Mouse (Mus musculus): ENCODE data around the gene Stx8. TPM values are rescaled to one million over a fixed set of nuclear protein-coding genes. Genes with fewer than 3 reads are reported as not detected.

Gene Stx8
- polyA plus RNA-seq, 2 experiments from 2014 or later, result 58.8 to 83.5 TPM

DNA sequence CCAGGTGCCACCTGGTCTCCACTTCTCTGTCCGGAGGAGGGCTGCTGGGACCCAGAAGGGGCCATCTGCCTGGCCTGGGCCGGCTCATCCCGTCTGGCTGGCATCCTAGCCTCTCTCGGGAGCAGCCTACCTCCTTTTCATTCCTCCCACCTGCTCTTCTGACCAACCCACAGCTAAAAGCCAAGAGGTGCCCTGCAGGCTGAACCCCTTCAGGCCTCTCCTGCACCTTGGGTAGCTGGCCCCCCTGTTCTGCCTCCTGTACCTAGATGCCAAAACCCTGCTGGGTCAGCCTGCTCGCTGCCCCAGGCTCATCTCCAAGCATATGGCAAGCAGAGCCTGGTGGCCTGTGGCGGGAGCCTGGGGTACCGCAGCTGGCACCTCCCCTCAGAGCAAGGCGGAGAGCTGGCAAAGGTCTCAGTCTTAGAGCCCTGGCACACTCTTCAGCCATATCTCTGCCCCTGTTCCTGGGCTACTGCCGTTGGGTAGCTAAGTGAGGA is 267.5 kb downstream of the Stx8 start:
- ATAC-seq, result no peak

DNA sequence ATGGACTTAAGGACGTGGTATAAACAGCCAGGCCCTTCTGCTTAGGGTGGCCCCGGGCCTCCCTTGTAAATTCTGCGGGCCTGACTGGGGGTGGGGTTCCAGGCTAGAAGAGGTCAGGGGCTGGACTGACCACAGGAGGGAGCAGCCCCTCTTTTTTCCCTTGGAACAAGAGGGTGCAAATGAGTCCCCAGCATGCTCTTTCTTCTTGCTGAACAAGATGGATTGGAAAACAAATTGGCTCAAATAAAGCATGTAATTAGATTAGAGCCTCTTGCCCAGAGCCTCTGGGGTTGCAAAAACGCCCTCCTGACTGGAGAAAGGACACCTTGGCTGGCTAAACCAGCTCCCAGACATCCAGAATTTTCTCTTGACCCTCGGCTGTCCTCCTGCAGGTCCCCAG is 273.8 kb downstream of the Stx8 start:
- no peak for ATAC-seq

DNA sequence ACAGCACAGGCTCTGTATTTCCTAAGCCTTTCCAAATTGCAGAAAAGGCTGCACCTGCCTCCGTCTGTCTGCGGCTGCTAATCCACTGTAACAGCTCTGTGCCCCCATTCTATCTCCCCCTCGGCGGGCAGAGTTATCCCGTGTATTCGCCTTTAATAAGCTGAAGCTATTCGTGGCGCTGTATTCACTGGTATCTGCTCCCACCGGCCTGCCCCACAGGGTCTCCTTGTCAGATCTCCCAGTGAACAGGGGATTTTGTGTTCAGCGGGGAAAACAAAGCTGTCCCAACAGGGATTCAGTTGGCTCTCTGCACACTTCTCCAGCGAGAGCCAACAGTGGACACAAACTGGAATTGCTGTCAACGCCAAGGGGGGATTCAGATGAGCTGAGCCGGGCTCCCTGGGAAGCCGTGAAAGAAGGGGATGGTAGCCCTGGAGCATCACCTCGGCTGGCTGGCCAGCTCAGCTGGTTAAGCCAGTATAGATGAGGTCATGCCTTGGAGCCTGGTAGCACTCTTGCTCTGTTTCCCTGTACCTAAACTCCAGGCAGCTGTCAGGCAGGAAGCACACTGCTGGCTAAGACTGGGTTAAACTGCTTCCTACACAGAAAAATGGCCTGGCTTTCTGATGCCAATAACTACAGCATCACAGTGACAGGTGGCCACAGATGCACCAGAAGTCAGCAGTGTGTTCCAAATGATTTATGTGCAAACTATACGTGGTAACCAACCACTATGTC is 278.4 kb downstream of the Stx8 start:
- no peak for ATAC-seq

DNA sequence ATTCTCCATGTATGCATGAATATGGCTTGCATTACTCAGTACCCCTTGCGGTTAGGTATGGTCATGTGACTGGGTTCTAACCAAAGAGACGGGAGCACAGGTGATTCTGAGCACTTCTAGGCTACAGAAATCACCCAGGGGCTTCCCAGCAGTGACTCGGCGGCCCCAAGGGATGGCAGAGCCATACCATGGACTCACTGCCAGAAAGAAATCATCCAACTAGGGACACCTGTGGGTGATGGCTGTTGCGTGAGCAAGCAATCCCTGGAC is 278.9 kb downstream of the Stx8 start:
- no peak for ATAC-seq

DNA sequence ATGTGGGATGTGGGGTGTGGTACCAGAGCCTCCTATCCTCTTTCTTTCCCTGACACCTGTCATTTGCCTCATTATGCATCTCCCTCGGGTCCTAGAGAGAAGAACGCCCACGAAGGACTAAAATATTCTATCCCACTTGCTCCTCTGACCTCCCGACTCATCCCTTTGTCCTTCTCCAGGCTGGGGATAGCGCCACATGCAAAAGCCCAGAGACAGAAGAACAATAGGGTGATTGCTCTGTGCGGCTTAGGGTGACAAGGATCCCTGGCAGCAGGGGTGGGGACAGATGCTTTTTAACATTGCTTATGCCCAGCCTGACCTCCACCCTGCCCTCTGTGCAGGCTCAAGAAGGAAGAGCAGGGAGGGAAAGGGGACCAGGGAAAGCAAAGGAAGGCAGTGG is 281.9 kb downstream of the Stx8 start:
- no peak for ATAC-seq

DNA sequence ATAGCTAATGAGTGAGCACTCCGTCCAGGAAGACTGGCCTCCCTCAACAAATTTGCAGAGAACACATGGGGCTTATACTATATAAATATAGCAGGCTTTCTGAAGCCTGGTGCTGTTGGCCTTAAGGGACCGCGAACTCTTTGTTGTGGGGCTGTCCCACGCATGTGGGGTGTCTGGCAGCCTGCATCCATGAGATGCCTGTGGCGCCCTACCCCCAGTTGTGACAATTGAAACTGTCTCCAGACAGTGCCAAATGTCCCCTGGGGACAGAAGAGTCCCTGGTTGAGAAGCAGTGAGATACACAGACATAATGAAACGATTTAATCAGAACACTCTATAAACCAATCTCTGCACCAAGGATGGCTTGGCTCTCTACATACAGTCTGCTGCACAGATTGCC is 284.1 kb downstream of the Stx8 start:
- no peak for ATAC-seq

DNA sequence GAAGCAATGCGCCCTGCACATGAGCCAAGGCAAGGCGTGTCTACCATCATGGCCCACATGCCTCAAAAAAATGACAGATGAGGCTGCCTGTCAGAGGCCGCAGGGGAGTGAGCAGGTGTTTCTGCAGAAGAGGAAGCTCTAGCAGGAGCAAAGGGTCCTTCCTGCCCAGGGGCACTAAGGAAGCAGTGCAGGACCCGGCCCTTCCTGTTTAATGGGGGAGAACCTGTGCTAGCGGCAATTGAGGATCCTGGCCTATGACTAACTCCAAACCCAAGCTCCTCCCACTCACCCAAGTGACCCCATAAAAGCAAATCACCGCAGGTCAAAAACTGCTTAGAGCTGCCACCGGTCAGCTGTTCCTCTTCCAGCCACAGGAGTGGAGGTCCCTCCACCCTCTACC is 287.5 kb downstream of the Stx8 start:
- no peak for ATAC-seq

Other genes starting within 250 kb of the Stx8 start
- not detected for gene Glp2r, start 195.0 kb upstream of the Stx8 start, polyA plus RNA-seq (2017; shearing (Covaris generic))
- gene Gsg1l2, start 191.6 kb upstream of the Stx8 start, polyA plus RNA-seq (2017; shearing (Covaris generic)), result not detected
- not detected for gene Dhrs7c, start 168.0 kb upstream of the Stx8 start, polyA plus RNA-seq (2017; shearing (Covaris generic))
- gene Usp43, start 44.0 kb upstream of the Stx8 start, polyA plus RNA-seq (2017; shearing (Covaris generic)), result not detected
- not detected for gene Cfap52, start 542 bp upstream of the Stx8 start, polyA plus RNA-seq (2017; shearing (Covaris generic))

All from activated CD4-positive, CD25-positive, alpha-beta regulatory T cell, adult 4 months (primary cell).